Mouse (Mus musculus): ENCODE results near the gene Pdcd7.
A peak's percentile ranks its signal among the peaks of the same experiment; 100 is the strongest.
"Not testable (repeated sequence)": the region's sequence is repeated elsewhere in the genome, so short reads cannot be mapped to it uniquely, and the experiment has no call there.

Gene Pdcd7

GRCm38 (mm10) chr9:65345854-65346475 lies at the start of gene Pdcd7:
Gene Pdcd7 (plus strand): TSS chr9:65346104.
- peak; percentile 89 for DNase-seq (ENCODE audit: low spot score)

GRCm38 (mm10) chr9:65297056-65297455 lies 48.8 kb upstream of the Pdcd7 start:
- no peak for DNase-seq (ENCODE audit: low spot score)

- no peak for DNase-seq (ENCODE audit: low spot score)
Measured at GRCm38 (mm10) chr9:65298761-65299160, 47.1 kb upstream of the Pdcd7 start.

- no peak for DNase-seq (ENCODE audit: low spot score)
Measured at GRCm38 (mm10) chr9:65299650-65300049, 46.3 kb upstream of the Pdcd7 start.

- DNase-seq (ENCODE audit: low spot score): no peak
Measured at GRCm38 (mm10) chr9:65302327-65302983, 43.4 kb upstream of the Pdcd7 start.

GRCm38 (mm10) chr9:65303586-65303985 lies 42.3 kb upstream of the Pdcd7 start:
- DNase-seq (ENCODE audit: low spot score): no peak

GRCm38 (mm10) chr9:65304300-65304699 lies 41.6 kb upstream of the Pdcd7 start:
- no peak for DNase-seq (ENCODE audit: low spot score)

- no peak for DNase-seq (ENCODE audit: low spot score)
Measured at GRCm38 (mm10) chr9:65306672-65307071, 39.2 kb upstream of the Pdcd7 start.

- DNase-seq (ENCODE audit: low spot score): peak; percentile 14
Measured at GRCm38 (mm10) chr9:65308011-65308410, 37.9 kb upstream of the Pdcd7 start.

GRCm38 (mm10) chr9:65312669-65313357 lies 33.1 kb upstream of the Pdcd7 start:
- DNase-seq (ENCODE audit: low spot score): no peak

- DNase-seq (ENCODE audit: low spot score): no peak
Measured at GRCm38 (mm10) chr9:65313846-65314245, 32.1 kb upstream of the Pdcd7 start.

- no peak for DNase-seq (ENCODE audit: low spot score)
Measured at GRCm38 (mm10) chr9:65322255-65322900, 23.5 kb upstream of the Pdcd7 start.

- DNase-seq (ENCODE audit: low spot score): no peak
Measured at GRCm38 (mm10) chr9:65325971-65326370, 19.9 kb upstream of the Pdcd7 start.

- DNase-seq (ENCODE audit: low spot score): no peak
Measured at GRCm38 (mm10) chr9:65327371-65327770, 18.5 kb upstream of the Pdcd7 start.

GRCm38 (mm10) chr9:65333958-65334357 lies 11.9 kb upstream of the Pdcd7 start:
- no peak for DNase-seq (ENCODE audit: low spot score)

- no peak for DNase-seq (ENCODE audit: low spot score)
Measured at GRCm38 (mm10) chr9:65339146-65339545, 6.8 kb upstream of the Pdcd7 start.

GRCm38 (mm10) chr9:65340414-65340813 lies 5.5 kb upstream of the Pdcd7 start:
- DNase-seq (ENCODE audit: low spot score): no peak

- DNase-seq (ENCODE audit: low spot score): not testable (repeated sequence)
Measured at GRCm38 (mm10) chr9:65345439-65345838, 465 bp upstream of the Pdcd7 start.

GRCm38 (mm10) chr9:65346476-65347111 lies 690 bp downstream of the Pdcd7 start:
- peak; percentile 9 for DNase-seq (ENCODE audit: low spot score)

- no peak for DNase-seq (ENCODE audit: low spot score)
Measured at GRCm38 (mm10) chr9:65347112-65347850, 1.4 kb downstream of the Pdcd7 start.

GRCm38 (mm10) chr9:65353251-65353650 lies 7.3 kb downstream of the Pdcd7 start:
- DNase-seq (ENCODE audit: low spot score): no peak

GRCm38 (mm10) chr9:65356561-65356960 lies 10.7 kb downstream of the Pdcd7 start:
- DNase-seq (ENCODE audit: low spot score): no peak

Data from ovary, adult 18-20 months (tissue).